Mouse (Mus musculus): Measurements from ENCODE around the gene Col5a1. TPM values are rescaled to one million over a fixed set of nuclear protein-coding genes. Genes with fewer than 3 reads are reported as not detected.

The Col5a1 gene
- polyA plus RNA-seq, 1 experiment from 2014 or later: 10.9 TPM

DNA sequence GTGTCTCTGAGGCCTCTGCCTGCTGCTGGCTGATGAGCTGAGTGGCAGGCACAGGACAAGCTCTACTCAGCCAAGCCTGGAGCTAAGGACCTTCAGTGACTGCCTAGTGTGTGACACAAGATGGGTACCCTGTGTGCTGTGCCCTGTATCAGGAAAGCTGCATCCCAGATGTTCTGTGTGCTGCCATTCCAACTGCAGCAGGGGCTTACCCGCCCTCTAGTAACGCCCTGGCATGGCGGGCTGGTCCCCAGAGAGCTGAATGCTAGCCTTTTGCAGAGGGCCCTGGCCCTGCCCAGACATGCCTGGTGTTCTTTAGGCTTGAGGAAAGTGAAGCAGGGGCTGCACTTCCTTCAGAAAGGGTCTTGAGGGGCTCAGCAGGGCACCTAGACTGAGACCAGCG lies 9.4 kb downstream of the Col5a1 start:
- ATAC-seq (no peak), DNase-seq (no peak)
- Histone ChIP-seq H3K4me2 (ENCODE audit: low read depth, low read length) (no peak overlapping the region), H3K4me1 (ENCODE audit: insufficient read depth) (no peaks in the 10 kb centered on the region), H3K9me3 (ENCODE audit: low read length) (no peaks in the 10 kb centered on the region), H3K36me3 (replicated peaks; ENCODE audit: insufficient read depth, low read length) (no peaks in the 10 kb centered on the region), H3K27me3 (ENCODE audit: insufficient read depth, low read length) (no peaks in the 10 kb centered on the region), H3K9ac (replicated peaks) (no peak overlapping the region), H3K27ac (ENCODE audit: low read depth) (no peak overlapping the region), H3K4me3 (ENCODE audit: low read depth, low read length) (no peak overlapping the region)
- TF ChIP-seq CTCF (IDR thresholded peaks at IDR 0.05; ENCODE audit: low read depth) (no peak), EP300 (IDR thresholded peaks at IDR 0.05; ENCODE audit: low read depth) (no peak)
- WGBS (ENCODE audit: insufficient replicate concordance): 77% methylated on average over 4 of the region's 4 CpGs

DNA sequence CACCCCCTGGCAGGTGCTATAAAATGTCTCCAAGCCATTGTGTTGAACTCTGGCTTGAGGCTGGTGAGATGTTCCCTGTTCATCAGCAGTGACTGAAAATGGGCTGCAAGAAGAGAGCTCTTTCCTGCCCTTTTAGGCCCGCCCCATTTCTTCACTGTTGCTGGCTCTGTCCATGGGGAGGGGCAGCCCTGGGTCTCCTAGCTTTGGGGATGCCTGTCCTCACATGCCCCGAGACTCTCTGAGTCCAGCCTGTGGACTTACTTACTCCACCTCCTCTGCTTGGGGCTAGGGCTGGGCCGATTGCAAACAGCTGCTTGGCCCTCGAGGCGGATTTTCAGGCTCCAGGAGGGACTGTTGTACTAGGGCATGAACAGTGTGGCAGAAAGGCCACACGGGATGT lies 10.9 kb downstream of the Col5a1 start:
- Histone ChIP-seq H3K9ac (replicated peaks) (no peak overlapping the region), H3K4me2 (ENCODE audit: low read depth, low read length) (no peak overlapping the region), H3K4me3 (ENCODE audit: low read depth, low read length) (no peak overlapping the region), H3K36me3 (replicated peaks; ENCODE audit: insufficient read depth, low read length) (no peaks in the 10 kb centered on the region), H3K9me3 (ENCODE audit: low read length) (no peaks in the 10 kb centered on the region), H3K27ac (ENCODE audit: low read depth) (no peak overlapping the region), H3K27me3 (ENCODE audit: insufficient read depth, low read length) (no peaks in the 10 kb centered on the region), H3K4me1 (ENCODE audit: insufficient read depth) (no peaks in the 10 kb centered on the region)
- WGBS (ENCODE audit: insufficient replicate concordance): 66% methylated on average over 6 of the region's 6 CpGs
- ATAC-seq (no peak), DNase-seq (no peak)
- TF ChIP-seq EP300 (IDR thresholded peaks at IDR 0.05; ENCODE audit: low read depth): no peak
- TF ChIP-seq CTCF (IDR thresholded peaks at IDR 0.05; ENCODE audit: low read depth): no peak

DNA sequence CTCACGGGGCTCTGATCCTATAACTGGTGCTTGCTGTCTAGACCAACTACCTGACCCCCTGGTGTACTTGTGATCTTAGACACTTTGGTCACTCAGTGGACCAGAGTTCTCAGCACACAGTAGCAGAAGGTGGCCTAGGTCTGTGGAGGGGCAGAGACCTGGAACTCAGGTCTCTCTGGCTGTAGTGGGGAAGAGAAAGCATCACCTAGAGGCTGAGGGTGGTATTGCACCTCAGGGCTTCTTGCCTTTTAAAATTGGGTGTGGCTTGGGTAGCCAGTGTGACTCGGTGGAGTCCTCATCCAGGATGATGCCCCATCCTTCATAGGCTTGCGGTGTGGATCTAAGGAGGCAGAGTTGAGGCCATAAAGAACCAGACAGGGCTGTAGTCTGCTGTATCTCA lies 13.7 kb downstream of the Col5a1 start:
- Histone ChIP-seq H3K4me1 (ENCODE audit: insufficient read depth) (no peaks in the 10 kb centered on the region), H3K9me3 (ENCODE audit: low read length) (no peaks in the 10 kb centered on the region), H3K36me3 (replicated peaks; ENCODE audit: insufficient read depth, low read length) (no peaks in the 10 kb centered on the region), H3K27me3 (ENCODE audit: insufficient read depth, low read length) (no peaks in the 10 kb centered on the region), H3K4me3 (ENCODE audit: low read depth, low read length) (no peak overlapping the region), H3K27ac (ENCODE audit: low read depth) (no peak overlapping the region), H3K4me2 (ENCODE audit: low read depth, low read length) (no peak overlapping the region), H3K9ac (replicated peaks) (no peak overlapping the region)
- DNase-seq: peak; percentile 72
- WGBS (ENCODE audit: insufficient replicate concordance): 49% methylated on average over 3 of the region's 3 CpGs
- TF ChIP-seq EP300 (IDR thresholded peaks at IDR 0.05; ENCODE audit: low read depth) (no peak), CTCF (IDR thresholded peaks at IDR 0.05; ENCODE audit: low read depth) (peak; percentile 84)
- no peak for ATAC-seq

DNA sequence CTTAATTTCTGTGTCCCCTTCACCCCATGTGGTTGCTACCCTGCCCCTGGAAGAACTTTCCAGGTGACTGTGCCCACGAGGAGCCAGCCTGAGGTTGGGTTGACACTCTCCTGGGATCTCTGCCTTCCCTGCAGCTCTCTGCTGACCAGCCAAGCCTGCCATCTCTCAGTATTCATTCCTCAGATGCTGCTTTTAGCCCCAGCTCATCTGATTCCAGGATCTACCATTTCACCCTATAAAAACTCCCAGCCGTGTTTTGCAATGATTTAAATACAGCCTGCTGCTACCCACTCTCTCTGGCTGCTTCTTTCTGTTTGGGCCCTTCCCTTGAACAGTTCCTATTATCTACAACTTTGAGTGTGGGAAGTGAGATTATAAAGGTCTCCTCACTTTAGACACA lies 14.9 kb downstream of the Col5a1 start:
- Histone ChIP-seq H3K36me3 (replicated peaks; ENCODE audit: insufficient read depth, low read length) (no peaks in the 10 kb centered on the region), H3K4me3 (ENCODE audit: low read depth, low read length) (no peak overlapping the region), H3K9ac (replicated peaks) (no peak overlapping the region), H3K27ac (ENCODE audit: low read depth) (no peak overlapping the region), H3K27me3 (ENCODE audit: insufficient read depth, low read length) (no peaks in the 10 kb centered on the region), H3K4me1 (ENCODE audit: insufficient read depth) (no peaks in the 10 kb centered on the region), H3K4me2 (ENCODE audit: low read depth, low read length) (no peak overlapping the region), H3K9me3 (ENCODE audit: low read length) (no peaks in the 10 kb centered on the region)
- 39% methylated on average over 2 of the region's 2 CpGs for WGBS (ENCODE audit: insufficient replicate concordance)
- TF ChIP-seq EP300 (IDR thresholded peaks at IDR 0.05; ENCODE audit: low read depth): no peak
- no peak for TF ChIP-seq CTCF (IDR thresholded peaks at IDR 0.05; ENCODE audit: low read depth)
- no peak for DNase-seq
- no peak for ATAC-seq

DNA sequence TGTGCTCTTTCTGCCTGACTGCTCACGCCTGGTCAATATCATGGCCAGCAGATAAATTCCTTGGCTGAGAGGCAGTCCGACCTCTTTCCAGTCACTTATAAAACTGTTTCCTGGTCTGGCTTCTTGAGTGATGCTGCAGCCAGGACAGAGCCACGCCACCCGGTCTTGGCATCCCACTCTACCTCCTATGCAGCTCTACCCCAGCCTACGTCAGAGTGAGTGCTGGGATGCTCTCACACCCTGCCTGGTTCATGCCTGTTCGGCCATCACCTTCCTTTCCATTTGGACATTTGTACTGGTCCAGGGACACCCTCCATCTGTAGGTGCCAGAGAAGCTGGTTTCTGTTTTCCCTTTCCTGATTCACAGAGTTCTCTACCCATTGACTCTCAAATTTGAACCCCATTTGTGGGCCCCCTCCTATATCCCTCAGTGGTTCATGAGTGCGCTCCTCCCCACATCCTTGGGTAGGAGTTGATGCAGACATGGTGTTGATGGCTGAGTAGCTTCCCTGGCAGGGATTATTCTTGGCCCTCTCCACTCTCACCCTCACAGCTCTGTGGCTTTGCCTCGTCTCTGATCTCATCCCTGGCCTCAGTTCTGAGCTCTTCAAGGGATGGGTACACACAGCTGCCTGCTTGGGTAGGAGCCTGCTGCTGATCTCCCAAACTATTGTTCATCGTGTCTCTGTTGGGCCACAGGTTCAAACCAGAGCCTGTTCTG lies 15.5 kb downstream of the Col5a1 start:
- no peak overlapping the region for H3K9ac ChIP-seq (replicated peaks)
- no peak for DNase-seq
- H3K9me3 ChIP-seq (ENCODE audit: low read length): no peaks in the 10 kb centered on the region
- H3K27ac ChIP-seq (ENCODE audit: low read depth): no peak overlapping the region
- H3K4me3 ChIP-seq (ENCODE audit: low read depth, low read length): no peak overlapping the region
- H3K36me3 ChIP-seq (replicated peaks; ENCODE audit: insufficient read depth, low read length): no peaks in the 10 kb centered on the region
- WGBS (ENCODE audit: insufficient replicate concordance): 65% methylated on average over 9 of the region's 9 CpGs
- ATAC-seq: no peak
- no peaks in the 10 kb centered on the region for H3K4me1 ChIP-seq (ENCODE audit: insufficient read depth)
- TF ChIP-seq EP300 (IDR thresholded peaks at IDR 0.05; ENCODE audit: low read depth) (no peak), CTCF (IDR thresholded peaks at IDR 0.05; ENCODE audit: low read depth) (no peak)
- H3K27me3 ChIP-seq (ENCODE audit: insufficient read depth, low read length): no peaks in the 10 kb centered on the region
- H3K4me2 ChIP-seq (ENCODE audit: low read depth, low read length): no peak overlapping the region

DNA sequence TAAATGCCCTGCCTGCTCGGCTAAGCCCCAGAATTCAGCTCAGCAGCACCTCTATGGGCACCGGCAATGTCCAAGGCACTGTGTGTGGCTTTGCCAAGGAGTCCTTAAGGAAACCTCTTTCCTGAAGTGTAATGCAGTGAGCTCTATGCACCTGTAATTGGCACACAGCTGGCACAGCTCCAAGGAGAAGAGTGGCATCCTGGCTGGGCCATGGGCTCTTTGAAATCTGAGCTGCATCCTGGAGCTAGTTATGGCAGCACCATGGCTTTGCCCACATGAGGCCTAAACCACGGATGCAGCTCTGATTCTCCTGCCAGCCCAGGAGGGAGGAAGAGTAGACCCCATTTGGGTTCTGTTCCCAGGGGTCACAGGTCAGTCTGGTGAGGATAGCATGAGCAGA lies 16.1 kb downstream of the Col5a1 start:
- ATAC-seq (no peak), DNase-seq (no peak)
- TF ChIP-seq CTCF (IDR thresholded peaks at IDR 0.05; ENCODE audit: low read depth): no peak
- TF ChIP-seq EP300 (IDR thresholded peaks at IDR 0.05; ENCODE audit: low read depth): no peak
- no peaks in the 10 kb centered on the region for H3K27me3 ChIP-seq (ENCODE audit: insufficient read depth, low read length)
- H3K9ac ChIP-seq (replicated peaks): no peak overlapping the region
- H3K4me2 ChIP-seq (ENCODE audit: low read depth, low read length): no peak overlapping the region
- no peaks in the 10 kb centered on the region for H3K36me3 ChIP-seq (replicated peaks; ENCODE audit: insufficient read depth, low read length)
- no peaks in the 10 kb centered on the region for H3K4me1 ChIP-seq (ENCODE audit: insufficient read depth)
- no peak overlapping the region for H3K4me3 ChIP-seq (ENCODE audit: low read depth, low read length)
- H3K27ac ChIP-seq (ENCODE audit: low read depth): no peak overlapping the region
- 66% methylated on average over 3 of the region's 3 CpGs for WGBS (ENCODE audit: insufficient replicate concordance)
- H3K9me3 ChIP-seq (ENCODE audit: low read length): no peaks in the 10 kb centered on the region
